Mouse (Mus musculus) monocyte, adult 5-6 weeks (primary cell): ENCODE results near the gene Lamb2. TPM values are rescaled to one million over a fixed set of nuclear protein-coding genes. Genes with fewer than 3 reads are reported as not detected.

Experiments used
- ATAC-seq: fragments of 153-309, 156-312 bp; replicated peaks from 2 replicates; pipeline ENCODE4 v1.8.0; 2017; ENCODE audit warnings: mild to moderate bottlenecking; ENCODE audit not compliant: low TSS enrichment, insufficient number of reproducible peaks, severe bottlenecking, poor library complexity, low FRiP score
- total RNA-seq: library from RNA; stranded (forward); fragments of 200-1000, 200-491, 200-594 nt; gene quantifications from 3 replicates; pipeline ENCODE4 v1.2.3, GENCODE M21; 2017

Lamb2 gene
- not detected in 3 replicates for total RNA-seq

GRCm38 (mm10) chr9:108479721-108480351 is at the start of gene Lamb2:
TSS of gene Lamb2 (plus strand) at chr9:108479736.
- ATAC-seq = no peak

GRCm38 (mm10) chr9:108431431-108432067 is 48.0 kb upstream of the Lamb2 start:
- ATAC-seq = no peak

GRCm38 (mm10) chr9:108436182-108436581 is 43.4 kb upstream of the Lamb2 start, which contains the start of gene BC048562:
TSS of gene BC048562 (plus strand) at chr9:108436482.
- ATAC-seq = no peak

GRCm38 (mm10) chr9:108439176-108439575 is 40.4 kb upstream of the Lamb2 start:
- no peak for ATAC-seq

GRCm38 (mm10) chr9:108440485-108440884 is 39.1 kb upstream of the Lamb2 start:
- ATAC-seq = no peak

DNA sequence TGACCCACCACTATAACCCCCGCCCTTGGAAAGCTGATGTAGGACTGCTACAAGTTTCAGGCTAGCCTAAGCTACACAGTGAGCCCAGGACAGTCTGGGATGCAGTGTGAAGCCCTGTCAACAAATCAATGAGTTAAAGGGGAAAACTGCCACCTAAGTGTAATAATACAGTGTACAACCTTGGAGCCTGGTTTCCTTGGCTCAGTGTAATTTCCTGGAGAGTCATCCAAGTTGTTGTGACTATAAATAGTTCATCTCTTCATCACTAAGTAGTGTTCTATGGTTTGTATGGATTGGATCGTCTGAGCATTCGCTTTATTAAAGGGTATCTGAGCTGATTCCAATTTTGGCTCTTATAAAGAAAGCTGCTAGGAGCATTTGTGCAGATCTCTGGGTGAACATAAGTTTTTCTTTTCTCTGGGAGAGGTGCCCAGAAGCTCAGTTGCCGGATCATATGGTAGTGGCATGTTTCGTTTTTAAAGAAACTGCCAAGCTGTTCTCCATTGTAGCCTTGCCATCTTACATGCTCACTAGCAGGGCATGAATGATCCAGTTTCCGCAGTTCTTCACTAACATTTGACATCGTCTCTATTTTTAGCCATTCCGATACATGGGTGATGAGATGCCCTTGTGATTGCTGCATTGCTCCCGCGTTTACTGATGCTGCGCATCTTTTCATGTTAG is 38.2 kb upstream of the Lamb2 start:
- no peak for ATAC-seq

- no peak for ATAC-seq
Measured at GRCm38 (mm10) chr9:108445125-108445524, 34.4 kb upstream of the Lamb2 start.

DNA sequence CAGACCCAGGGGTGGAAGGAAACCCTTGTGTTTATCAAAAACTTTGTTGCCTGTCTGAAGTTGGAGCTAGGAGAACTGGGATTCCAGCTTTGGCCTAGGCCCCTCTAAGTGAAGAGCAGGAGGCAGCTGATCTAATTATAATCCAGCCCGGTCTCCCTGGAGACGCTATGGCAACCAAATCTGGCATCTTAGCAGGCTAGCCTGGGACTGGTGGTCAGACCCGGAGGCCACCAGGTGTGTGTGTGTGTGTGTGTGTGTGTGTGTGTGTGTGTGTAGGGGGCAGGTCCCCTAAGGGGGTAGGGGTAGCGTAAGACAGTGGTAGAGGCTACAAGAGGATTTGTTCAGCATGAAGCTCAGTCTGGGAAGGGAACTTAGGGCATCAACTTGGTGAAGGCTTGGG is 29.7 kb upstream of the Lamb2 start:
- no peak for ATAC-seq

- no peak for ATAC-seq
Measured at GRCm38 (mm10) chr9:108450292-108451169, 29.0 kb upstream of the Lamb2 start.

- ATAC-seq = no peak
Measured at GRCm38 (mm10) chr9:108451170-108451493, 28.4 kb upstream of the Lamb2 start.

DNA sequence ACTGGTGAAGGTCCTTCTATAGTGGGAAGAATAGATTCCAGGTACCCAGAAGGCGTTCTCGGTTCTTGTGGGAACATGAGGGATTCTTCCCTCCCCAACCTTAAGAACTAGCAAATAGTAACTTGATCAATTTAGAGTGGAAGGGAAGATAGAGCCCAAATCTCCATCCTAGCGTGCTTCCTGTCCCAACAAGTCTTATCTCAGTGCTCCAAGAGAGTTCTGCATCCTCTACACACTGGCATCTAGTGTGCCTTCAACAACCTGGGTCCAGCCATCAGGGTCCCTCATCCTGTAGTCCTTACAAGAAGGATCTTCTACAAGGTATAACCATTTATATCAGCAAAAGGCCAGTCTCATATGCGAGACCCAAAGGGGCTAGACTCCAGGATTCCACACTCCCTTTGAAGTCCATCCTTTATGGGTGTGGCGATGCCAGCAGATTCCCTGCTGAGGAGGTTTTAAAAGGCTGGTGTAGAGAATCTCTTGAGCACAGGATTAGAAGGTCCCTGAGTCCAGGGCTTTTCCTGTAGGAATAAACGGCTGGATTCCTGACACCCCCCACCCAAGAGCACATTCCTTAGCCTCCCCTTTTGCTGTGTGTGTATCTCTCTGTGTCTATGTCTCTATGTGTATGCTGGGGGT is 27.9 kb upstream of the Lamb2 start:
- ATAC-seq = no peak

- ATAC-seq = peak; percentile 76
Measured at GRCm38 (mm10) chr9:108452291-108452906, 27.1 kb upstream of the Lamb2 start.

GRCm38 (mm10) chr9:108452911-108453310 is 26.6 kb upstream of the Lamb2 start:
- no peak for ATAC-seq

DNA sequence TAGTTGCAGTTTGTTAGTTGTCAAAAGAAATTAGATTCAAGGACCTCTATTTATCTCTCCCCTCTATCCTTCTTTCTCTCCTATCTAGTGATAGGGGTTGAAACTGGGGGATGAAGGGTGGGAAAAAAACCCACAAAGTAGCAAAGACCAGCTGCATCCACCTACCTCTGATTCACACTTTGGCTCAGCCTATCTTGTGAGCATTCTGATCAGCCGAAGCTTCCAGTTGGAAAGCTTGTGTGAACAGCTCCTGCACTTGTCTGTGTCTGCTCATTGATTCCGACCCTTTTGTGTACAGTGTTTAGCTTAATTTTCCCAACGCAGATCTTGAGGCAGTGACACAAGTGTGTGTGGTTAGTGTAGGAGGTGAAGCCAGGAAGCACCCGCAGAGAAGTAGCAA is 26.1 kb upstream of the Lamb2 start:
- ATAC-seq = no peak

DNA sequence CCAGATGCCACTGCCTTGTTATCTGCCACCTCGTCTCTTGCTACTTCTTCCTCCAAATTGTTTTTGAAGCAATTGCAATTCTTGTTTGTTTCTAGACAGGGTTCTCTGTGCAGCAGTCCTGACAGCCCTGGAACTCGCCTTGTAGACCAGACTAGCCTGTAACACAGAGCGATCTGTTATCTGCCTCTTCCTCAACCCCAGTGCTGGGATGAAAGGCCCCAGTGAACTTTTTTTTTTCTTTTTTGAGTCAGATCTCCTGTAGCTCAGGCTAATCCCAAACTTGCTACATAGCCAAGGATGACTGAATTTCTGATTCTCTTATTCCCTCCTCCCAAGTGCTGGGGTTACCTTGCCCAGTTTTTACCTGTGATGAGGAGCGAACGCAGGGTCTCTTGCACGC is 25.1 kb upstream of the Lamb2 start:
- ATAC-seq = no peak

- no peak for ATAC-seq
Measured at GRCm38 (mm10) chr9:108455747-108456571, 23.6 kb upstream of the Lamb2 start.

- no peak for ATAC-seq
Measured at GRCm38 (mm10) chr9:108456953-108457352, 22.6 kb upstream of the Lamb2 start.

DNA sequence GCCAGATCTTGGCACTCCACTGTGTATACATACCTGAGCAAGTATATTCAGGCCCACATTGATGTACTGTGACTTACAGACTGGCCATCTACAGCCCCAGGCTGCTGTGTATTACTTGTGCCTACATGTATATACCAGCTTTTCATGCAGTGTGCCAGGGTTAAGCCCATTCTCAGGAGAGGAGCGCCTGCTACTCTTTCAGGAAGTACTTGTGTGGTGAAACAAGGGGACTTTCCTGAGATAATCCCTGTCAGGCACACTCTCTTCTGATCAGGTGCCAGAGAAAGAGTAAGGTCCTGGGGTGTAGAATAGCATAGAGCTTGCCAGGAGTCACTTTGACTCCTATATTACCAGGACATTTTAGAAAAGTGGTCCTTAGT is 19.6 kb upstream of the Lamb2 start:
- no peak for ATAC-seq
